Mouse (Mus musculus) left cerebral cortex, postnatal 25 days (tissue): ENCODE measurements at regions not wholly inside any gene's neighbourhood (a gene's known extent, or its start where the extent isn't known, plus 50 kb on each side); places are given as distances from the start of the nearest gene placed in this dataset.
A peak's percentile ranks its signal among the peaks of the same experiment; 100 is the strongest.

ENCODE experiments used
- DNase-seq, 2 experiments: peaks; one replicate each; pipeline ENCODE4 v3.0.0; 2022; ENCODE audit warnings: low spot score in 2 of 2, mixed read lengths in 1 of 2
- intact Hi-C: fragments of 180-260 bp; cut with DNase I; formaldehyde crosslinking; loops from one replicate; pipeline ENCODE4 v1.15.1; 2025

GRCm38 (mm10) chr16:62981821-62982220, 127.7 kb downstream of the Pros1 start:
- intact Hi-C loops = no loop called here
- DNase-seq = no peak

- no peak for DNase-seq
- intact Hi-C loops = no loop called here
Measured at GRCm38 (mm10) chr16:62982558-62982957, 128.5 kb downstream of the Pros1 start.

- intact Hi-C loops = no loop called here
- DNase-seq = no peak
Measured at GRCm38 (mm10) chr16:62995555-62995954, 141.4 kb downstream of the Pros1 start.

- no peak for DNase-seq
- intact Hi-C loops = loop anchor here (10.0 kb wide), 1 partner anchor 1734 kb away; no protein-coding TSS in a partner anchor
Measured at GRCm38 (mm10) chr16:63011151-63011734, 157.1 kb downstream of the Pros1 start.

GRCm38 (mm10) chr16:63014453-63014852, 160.3 kb downstream of the Pros1 start:
- peak; percentile 9 to 37 for DNase-seq
- intact Hi-C loops = loop anchor here (10.0 kb wide), 1 partner anchor 1730 kb away; no protein-coding TSS in a partner anchor

- intact Hi-C loops = loop anchor here (10.0 kb wide), 1 partner anchor 1729 kb away; no protein-coding TSS in a partner anchor
- DNase-seq = no peak
Measured at GRCm38 (mm10) chr16:63016144-63016543, 162.0 kb downstream of the Pros1 start.

GRCm38 (mm10) chr16:63016658-63017057, 162.6 kb downstream of the Pros1 start:
- intact Hi-C loops = loop anchor here (10.0 kb wide), 1 partner anchor 1728 kb away; no protein-coding TSS in a partner anchor

GRCm38 (mm10) chr16:63030399-63030798, 176.3 kb downstream of the Pros1 start:
- intact Hi-C loops = no loop called here
- no peak for DNase-seq

More at GRCm38 (mm10) chr16:63016658-63017057, 162.6 kb downstream of the Pros1 start:
- DNase-seq = no peak

- no peak for DNase-seq
- intact Hi-C loops = no loop called here
Measured at GRCm38 (mm10) chr16:63031035-63031434, 176.9 kb downstream of the Pros1 start.

- DNase-seq = no peak
- intact Hi-C loops = no loop called here
Measured at GRCm38 (mm10) chr16:63031802-63032201, 177.7 kb downstream of the Pros1 start.

- intact Hi-C loops = no loop called here
- no peak for DNase-seq
Measured at GRCm38 (mm10) chr16:63049100-63049499, 195.0 kb downstream of the Pros1 start.

- intact Hi-C loops = no loop called here
- DNase-seq = no peak
Measured at GRCm38 (mm10) chr16:63062883-63063282, 208.8 kb downstream of the Pros1 start.

GRCm38 (mm10) chr16:63069987-63070386, 215.9 kb downstream of the Pros1 start:
- DNase-seq = no peak
- intact Hi-C loops = no loop called here

- no peak for DNase-seq
Measured at GRCm38 (mm10) chr16:63075814-63076213, 221.7 kb downstream of the Pros1 start.

GRCm38 (mm10) chr16:63081383-63081782, 227.3 kb downstream of the Pros1 start:
- intact Hi-C loops = no loop called here
- peak in 1 of 2 experiments; percentile 24 for DNase-seq

More at GRCm38 (mm10) chr16:63075814-63076213, 221.7 kb downstream of the Pros1 start:
- intact Hi-C loops = no loop called here

- intact Hi-C loops = no loop called here
- no peak for DNase-seq
Measured at GRCm38 (mm10) chr16:63083256-63083655, 229.1 kb downstream of the Pros1 start.

- no peak for DNase-seq
- intact Hi-C loops = no loop called here
Measured at GRCm38 (mm10) chr16:63084021-63084756, 230.1 kb downstream of the Pros1 start.

- intact Hi-C loops = no loop called here
- DNase-seq = no peak
Measured at GRCm38 (mm10) chr16:63086086-63086796, 232.1 kb downstream of the Pros1 start.

GRCm38 (mm10) chr16:63091471-63092300, 237.6 kb downstream of the Pros1 start:
- peak; percentile 38 to 77 for DNase-seq
- intact Hi-C loops = no loop called here
